Mouse (Mus musculus): ENCODE data around the gene Cpn1.

DNA sequence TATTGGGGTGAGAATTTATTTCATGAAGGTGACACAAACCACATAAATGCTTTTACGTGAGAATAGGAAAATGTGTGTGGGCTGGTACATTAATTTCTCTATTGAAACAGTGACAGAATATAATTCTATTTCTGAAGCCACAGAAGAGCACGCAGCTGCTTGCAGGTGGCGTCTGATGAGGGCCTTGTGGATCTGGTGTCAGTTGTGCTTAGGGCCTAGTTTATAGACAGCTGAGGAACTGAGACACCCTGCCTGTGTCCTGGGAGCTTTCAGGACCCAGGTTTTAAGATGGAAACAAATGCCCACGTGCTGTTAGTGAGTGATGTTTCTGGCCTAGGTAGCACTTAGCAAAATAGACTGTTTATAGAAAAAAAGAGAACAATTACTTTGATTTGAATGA, 18.7 kb upstream of the Cpn1 start:
- TF ChIP-seq BHLHE40 (IDR thresholded peaks at IDR 0.05; ENCODE audit: low read depth, low read length) (no peak; the same call in 1 of the 2 replicates), CHD1 (IDR thresholded peaks at IDR 0.05; ENCODE audit: low read depth, low read length) (no peak), TBP (conservative IDR thresholded peaks at IDR 0.05; ENCODE audit: low read depth, low read length) (no peak), SMC3 (IDR thresholded peaks at IDR 0.05; ENCODE audit: low read depth, low read length) (no peak), MEF2A (IDR thresholded peaks at IDR 0.05; ENCODE audit: borderline replicate concordance, low read depth, low read length) (no peak), KAT2A (IDR thresholded peaks at IDR 0.05; ENCODE audit: insufficient replicate concordance, low read length) (no peak), CTCF (conservative IDR thresholded peaks at IDR 0.05 in 1 of 2, IDR thresholded peaks at IDR 0.05 in 1 of 2; ENCODE audit: low read depth in 2 of 2, low read length in 2 of 2) (no peak)

Measured in CH12.LX (cell line).